Mouse (Mus musculus): ENCODE measurements around the gene Lzts3. TPM values are rescaled to one million over a fixed set of nuclear protein-coding genes. Genes with fewer than 3 reads are reported as not detected.

Gene Lzts3
- polyA plus RNA-seq, 1 experiment: 0.34 TPM

DNA sequence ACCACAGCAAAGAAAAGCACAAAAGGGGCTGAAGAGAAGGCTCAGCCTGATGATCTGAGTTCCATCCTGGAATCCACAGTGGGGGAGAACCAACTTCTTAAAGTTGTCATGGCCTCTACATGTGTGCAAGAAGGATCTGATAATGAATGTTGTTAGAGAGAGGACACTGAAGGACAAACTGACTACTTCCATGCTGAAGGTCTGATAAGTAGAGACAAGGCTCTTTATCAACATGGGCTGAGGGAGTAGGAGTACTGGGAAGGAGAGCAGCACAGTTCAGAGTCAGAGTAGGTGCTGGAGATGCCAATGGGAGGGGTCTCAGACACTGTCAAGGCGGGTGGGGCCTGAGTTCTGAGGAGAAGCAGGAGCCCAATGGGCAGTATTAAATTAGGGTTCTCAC lies 47.0 kb downstream of the Lzts3 start:
- no peak for TF ChIP-seq TAL1 (IDR thresholded peaks at IDR 0.05; ENCODE audit: low read length)
- TF ChIP-seq GATA1 (IDR thresholded peaks at IDR 0.05; ENCODE audit: low read length): no peak
- Histone ChIP-seq H3K9me3 (ENCODE audit: control insufficient read depth, low read length) (no peaks in the 10 kb centered on the region), H3K27me3 (ENCODE audit: control insufficient read depth) (no peaks in the 10 kb centered on the region), H3K36me3 (ENCODE audit: control insufficient read depth) (peaks cover 74% of the 10 kb centered on the region), H3K4me1 (ENCODE audit: control insufficient read depth) (peaks cover 13% of the 10 kb centered on the region), H3K4me3 (replicated peaks) (no peak overlapping the region)

DNA sequence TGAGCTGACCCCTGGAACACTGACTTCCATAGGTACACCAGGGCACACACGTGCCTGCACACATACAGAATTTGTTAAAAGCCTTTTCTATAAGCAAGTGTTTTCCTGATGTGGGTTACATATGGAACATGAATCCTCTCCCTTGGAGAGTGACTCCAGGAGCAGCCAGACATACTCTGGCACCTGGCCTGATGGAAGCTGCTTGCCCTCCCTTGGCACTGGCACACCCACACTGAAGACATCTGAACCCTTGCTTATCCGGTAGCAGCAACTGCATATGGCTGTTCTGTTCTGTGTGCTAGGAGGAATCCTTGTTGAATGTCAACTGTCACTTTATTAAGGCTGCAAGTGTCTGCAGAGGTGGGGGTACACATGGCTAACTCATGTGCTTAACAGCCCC lies 51.6 kb downstream of the Lzts3 start:
- H3K4me3 ChIP-seq (replicated peaks): no peak overlapping the region
- H3K9me3 ChIP-seq (ENCODE audit: control insufficient read depth, low read length): no peaks in the 10 kb centered on the region
- H3K27me3 ChIP-seq (ENCODE audit: control insufficient read depth): no peaks in the 10 kb centered on the region
- peaks cover 5% of the 10 kb centered on the region for H3K4me1 ChIP-seq (ENCODE audit: control insufficient read depth)
- H3K36me3 ChIP-seq (ENCODE audit: control insufficient read depth): peaks cover 39% of the 10 kb centered on the region
- no peak for TF ChIP-seq TAL1 (IDR thresholded peaks at IDR 0.05; ENCODE audit: low read length)

DNA sequence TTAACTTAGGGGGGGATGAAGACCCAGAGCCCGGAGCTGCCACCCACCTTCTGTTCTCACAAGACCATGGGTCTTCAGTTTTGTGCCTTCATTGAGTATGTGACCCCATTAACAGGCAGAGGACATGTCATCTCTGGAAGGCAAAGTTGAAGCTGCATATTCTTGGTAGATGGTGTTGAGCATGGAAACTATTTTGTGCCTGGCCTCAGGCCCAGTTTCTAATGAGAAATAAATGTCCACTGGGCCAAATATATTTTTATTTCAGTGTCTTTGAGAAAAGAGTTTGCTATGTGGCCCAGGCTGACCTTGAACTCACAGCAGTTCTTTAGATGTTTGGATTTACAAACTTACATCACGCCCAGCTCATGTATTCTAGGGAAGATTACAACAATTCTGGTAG lies 52.8 kb downstream of the Lzts3 start:
- Histone ChIP-seq H3K9me3 (ENCODE audit: control insufficient read depth, low read length) (no peaks in the 10 kb centered on the region), H3K27me3 (ENCODE audit: control insufficient read depth) (no peaks in the 10 kb centered on the region), H3K36me3 (ENCODE audit: control insufficient read depth) (peaks cover 28% of the 10 kb centered on the region), H3K4me3 (replicated peaks) (no peak overlapping the region), H3K4me1 (ENCODE audit: control insufficient read depth) (peaks cover 3% of the 10 kb centered on the region; the same call in 1 of the 2 replicates)
- no peak for TF ChIP-seq GATA1 (IDR thresholded peaks at IDR 0.05; ENCODE audit: low read length)

DNA sequence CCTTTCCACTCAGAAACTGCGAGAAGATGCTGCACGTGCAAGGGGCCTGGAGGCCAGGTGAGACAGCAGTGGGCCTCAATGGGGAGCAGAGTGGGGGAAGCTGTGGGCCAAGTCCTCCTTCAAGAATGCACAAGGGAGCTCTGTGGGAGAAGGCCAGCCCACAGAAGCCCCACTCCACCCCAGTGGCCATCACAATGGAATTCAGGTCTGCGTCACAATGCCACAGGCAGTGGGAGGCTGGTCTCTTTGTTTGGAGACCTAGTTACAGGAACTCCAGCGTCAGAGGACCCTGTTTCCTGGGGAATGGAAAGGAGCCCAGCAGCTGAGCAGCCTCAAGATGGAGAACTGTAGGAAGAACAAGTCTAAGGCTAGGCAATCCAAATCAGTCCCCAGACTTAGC lies 53.4 kb downstream of the Lzts3 start:
- Histone ChIP-seq H3K36me3 (ENCODE audit: control insufficient read depth) (peaks cover 24% of the 10 kb centered on the region), H3K9me3 (ENCODE audit: control insufficient read depth, low read length) (no peaks in the 10 kb centered on the region), H3K27me3 (ENCODE audit: control insufficient read depth) (peaks cover under 1% of the 10 kb centered on the region; the same call in 1 of the 2 replicates), H3K4me1 (ENCODE audit: control insufficient read depth) (peaks cover 3% of the 10 kb centered on the region; the same call in 1 of the 2 replicates), H3K4me3 (replicated peaks) (no peak overlapping the region)
- TF ChIP-seq GATA1 (IDR thresholded peaks at IDR 0.05; ENCODE audit: low read length): no peak
- no peak for TF ChIP-seq TAL1 (IDR thresholded peaks at IDR 0.05; ENCODE audit: low read length)

DNA sequence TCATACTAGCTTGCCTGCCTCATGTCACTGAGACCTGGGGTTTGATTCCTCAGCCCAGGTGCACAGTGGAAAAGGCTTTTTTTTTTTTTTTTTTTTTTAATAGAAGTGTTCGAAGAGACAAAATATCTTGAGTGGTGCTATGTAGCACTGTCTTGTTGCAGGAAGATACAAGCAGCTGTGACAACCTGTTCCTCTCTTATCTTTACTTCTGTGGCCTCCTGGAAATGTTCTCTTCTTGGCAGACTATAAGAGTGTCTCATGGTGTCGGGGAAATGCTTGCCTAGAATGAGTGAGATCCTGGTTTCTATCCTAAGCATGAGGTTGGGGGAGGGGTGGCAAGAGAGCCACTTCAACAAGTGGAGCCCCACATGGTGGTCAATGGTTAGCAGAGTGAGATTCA lies 54.2 kb downstream of the Lzts3 start:
- Histone ChIP-seq H3K4me3 (replicated peaks) (no peak overlapping the region), H3K27me3 (ENCODE audit: control insufficient read depth) (peaks cover 5% of the 10 kb centered on the region; the same call in 1 of the 2 replicates), H3K9me3 (ENCODE audit: control insufficient read depth, low read length) (no peaks in the 10 kb centered on the region), H3K4me1 (ENCODE audit: control insufficient read depth) (peaks cover 3% of the 10 kb centered on the region; the same call in 1 of the 2 replicates), H3K36me3 (ENCODE audit: control insufficient read depth) (peaks cover 23% of the 10 kb centered on the region)
- TF ChIP-seq TAL1 (IDR thresholded peaks at IDR 0.05; ENCODE audit: low read length) (no peak), GATA1 (IDR thresholded peaks at IDR 0.05; ENCODE audit: low read length) (no peak)

DNA sequence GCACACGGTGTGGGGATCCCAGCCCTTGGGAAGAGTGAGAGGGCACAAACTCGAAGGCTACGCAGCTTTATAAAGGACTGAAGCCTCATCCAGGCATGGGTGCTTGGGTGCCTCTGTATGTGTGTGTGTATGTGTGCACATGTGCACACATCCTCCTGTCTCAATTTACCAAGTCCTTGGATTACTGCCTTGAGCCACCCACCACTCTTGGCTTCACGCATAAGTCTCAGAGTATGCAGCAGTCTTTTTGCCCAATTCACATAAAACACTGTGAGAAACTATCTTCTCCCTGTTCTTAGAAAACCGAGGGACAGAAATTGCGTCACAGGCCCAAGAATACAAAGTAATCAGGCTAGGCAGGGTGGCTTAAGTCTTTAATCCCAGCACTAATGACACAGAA lies 56.6 kb downstream of the Lzts3 start:
- Histone ChIP-seq H3K36me3 (ENCODE audit: control insufficient read depth) (peaks cover 9% of the 10 kb centered on the region), H3K9me3 (ENCODE audit: control insufficient read depth, low read length) (no peaks in the 10 kb centered on the region), H3K27me3 (ENCODE audit: control insufficient read depth) (peaks cover 28% of the 10 kb centered on the region), H3K4me1 (ENCODE audit: control insufficient read depth) (peaks cover 3% of the 10 kb centered on the region; the same call in 1 of the 2 replicates), H3K4me3 (replicated peaks) (no peak overlapping the region)
- no peak for TF ChIP-seq TAL1 (IDR thresholded peaks at IDR 0.05; ENCODE audit: low read length)
- no peak for TF ChIP-seq GATA1 (IDR thresholded peaks at IDR 0.05; ENCODE audit: low read length)

DNA sequence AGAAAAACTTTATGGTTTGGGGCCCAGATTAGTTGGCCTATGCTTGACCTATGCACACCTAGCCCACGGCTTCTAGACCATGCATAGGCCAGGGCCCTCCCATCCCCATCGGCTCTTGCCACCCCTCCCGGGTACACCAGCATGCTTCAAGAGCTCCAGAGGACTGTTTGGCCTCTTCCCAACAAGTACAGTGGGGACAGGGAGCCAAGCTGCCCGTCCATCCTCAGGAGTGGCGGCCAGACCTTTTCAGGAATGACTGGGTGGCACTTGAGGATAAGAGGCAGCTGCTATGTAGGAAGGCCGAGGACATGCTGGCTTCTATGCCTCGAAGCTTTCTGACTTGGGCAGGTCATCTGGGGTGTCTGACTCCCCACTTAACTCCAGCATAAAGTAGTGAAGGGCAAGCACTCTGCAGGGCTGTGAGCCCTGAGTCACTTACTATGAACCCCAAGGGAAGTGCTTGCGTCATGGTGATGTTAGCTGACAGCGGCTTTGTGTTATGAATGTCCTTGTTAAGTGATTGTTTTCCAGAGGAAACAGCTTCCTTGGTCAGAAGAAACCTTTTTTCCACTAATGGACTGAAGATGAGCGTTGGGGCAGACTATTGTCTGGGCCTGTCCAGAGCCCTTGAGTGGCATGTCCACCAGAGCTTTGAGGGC lies 58.6 kb downstream of the Lzts3 start:
- H3K4me1 ChIP-seq (ENCODE audit: control insufficient read depth): peaks cover 3% of the 10 kb centered on the region; the same call in 1 of the 2 replicates
- H3K9me3 ChIP-seq (ENCODE audit: control insufficient read depth, low read length): no peaks in the 10 kb centered on the region; the same call in 1 of the 2 replicates
- TF ChIP-seq GATA1 (IDR thresholded peaks at IDR 0.05; ENCODE audit: low read length) (no peak), TAL1 (IDR thresholded peaks at IDR 0.05; ENCODE audit: low read length) (no peak)
- no peaks in the 10 kb centered on the region for H3K36me3 ChIP-seq (ENCODE audit: control insufficient read depth)
- H3K4me3 ChIP-seq (replicated peaks): no peak overlapping the region
- H3K27me3 ChIP-seq (ENCODE audit: control insufficient read depth): peaks cover 48% of the 10 kb centered on the region

Other genes with a start within 250 kb of the Lzts3 start
- gene Cpxm1, start 245.2 kb downstream of the Lzts3 start, polyA plus RNA-seq (2012): not detected in 2 replicates
- gene Gm28372, start 237.6 kb downstream of the Lzts3 start, polyA plus RNA-seq (2012): not detected in 2 replicates
- not detected in 2 replicates for gene 1700020A23Rik, start 237.5 kb downstream of the Lzts3 start, polyA plus RNA-seq (2012)
- not detected in 2 replicates for gene Tmem239, start 236.3 kb downstream of the Lzts3 start, polyA plus RNA-seq (2012)
- gene Vps16, start 218.5 kb downstream of the Lzts3 start, polyA plus RNA-seq (2012): 1.2 and 1.3 TPM in 2 replicates
- 0.38 and 0.42 TPM in 2 replicates for gene Pced1a, start 218.1 kb downstream of the Lzts3 start, polyA plus RNA-seq (2012)
- 1.2 and 1.9 TPM in 2 replicates for gene Ptpra, start 192.5 kb downstream of the Lzts3 start, polyA plus RNA-seq (2012)
- gene Mrps26, start 79.1 kb downstream of the Lzts3 start, polyA plus RNA-seq (2012): 7.2 and 8.8 TPM in 2 replicates
- not detected in 2 replicates for gene Oxt, start 66.6 kb downstream of the Lzts3 start, polyA plus RNA-seq (2012)
- not detected in 2 replicates for gene Avp, start 60.2 kb downstream of the Lzts3 start, polyA plus RNA-seq (2012)
- gene Fastkd5, start 12.8 kb downstream of the Lzts3 start, polyA plus RNA-seq (2012): 0.02 and 0.03 TPM in 2 replicates
- 0.13 and 0.17 TPM in 2 replicates for gene Ubox5, start 12.8 kb downstream of the Lzts3 start, polyA plus RNA-seq (2012)
- gene Ddrgk1, start 21.9 kb upstream of the Lzts3 start, polyA plus RNA-seq (2012): 19.7 and 20.4 TPM in 2 replicates
- 0.41 and 1.0 TPM in 2 replicates for gene Itpa, start 24.8 kb upstream of the Lzts3 start, polyA plus RNA-seq (2012)
- gene Slc4a11, start 54.7 kb upstream of the Lzts3 start, polyA plus RNA-seq (2012): not detected in 2 replicates